Mouse (Mus musculus) gastrocnemius, postnatal 25 days (tissue): ENCODE data around the gene Zfhx3. TPM values are rescaled to one million over a fixed set of nuclear protein-coding genes. Genes with fewer than 3 reads are reported as not detected.

Experiments
- DNase-seq: peaks from one replicate; pipeline ENCODE4 v3.0.0; 2022
- total RNA-seq, 2 experiments: library from RNA; stranded (reverse); gene quantifications; 1 replicate in 1 of 2; 2 replicates in 1 of 2; pipeline ENCODE4 v1.2.3; 2021

The Zfhx3 gene
- total RNA-seq, 2 experiments from 2014 or later = 11.9 to 13.3 TPM

DNA sequence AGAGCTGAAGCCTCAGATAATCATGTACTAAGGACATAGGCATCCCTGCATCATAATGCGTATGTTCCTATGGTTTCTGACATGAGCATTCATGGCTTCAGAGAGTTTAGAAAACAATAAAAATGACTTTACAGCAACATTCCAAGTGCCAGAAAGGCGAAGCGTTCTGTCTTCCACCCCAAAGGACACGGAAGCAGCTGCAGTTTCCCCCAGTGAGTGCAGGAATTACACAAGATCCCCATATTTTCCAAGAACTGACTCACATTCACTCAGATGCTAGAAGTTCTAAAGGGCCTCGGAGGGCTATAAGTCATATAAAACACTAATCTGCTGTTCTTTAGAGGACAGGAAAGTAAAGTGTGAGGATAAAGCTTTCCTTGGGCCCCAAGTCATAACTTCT is 75.3 kb downstream of the Zfhx3 start:
- DNase-seq = no peak

DNA sequence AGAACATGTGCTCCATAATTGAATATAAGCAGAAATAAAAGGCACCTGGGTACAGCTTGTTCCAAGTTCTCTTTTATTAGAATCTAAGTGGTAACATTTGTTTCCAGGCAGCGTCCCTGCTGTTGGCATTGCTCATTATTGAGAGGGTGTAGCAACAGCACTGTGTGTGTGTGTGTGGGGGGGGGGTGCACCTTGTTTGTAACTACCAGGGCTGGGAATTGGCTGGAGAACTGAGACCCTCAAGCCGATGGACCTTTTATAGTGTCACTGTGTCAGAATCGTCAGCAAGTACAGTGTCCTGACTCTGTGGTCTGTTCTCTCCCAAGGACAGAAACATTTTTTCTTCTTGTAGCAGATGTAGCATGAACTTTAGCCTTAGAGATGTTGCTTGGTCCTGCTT is 77.2 kb downstream of the Zfhx3 start:
- no peak for DNase-seq

DNA sequence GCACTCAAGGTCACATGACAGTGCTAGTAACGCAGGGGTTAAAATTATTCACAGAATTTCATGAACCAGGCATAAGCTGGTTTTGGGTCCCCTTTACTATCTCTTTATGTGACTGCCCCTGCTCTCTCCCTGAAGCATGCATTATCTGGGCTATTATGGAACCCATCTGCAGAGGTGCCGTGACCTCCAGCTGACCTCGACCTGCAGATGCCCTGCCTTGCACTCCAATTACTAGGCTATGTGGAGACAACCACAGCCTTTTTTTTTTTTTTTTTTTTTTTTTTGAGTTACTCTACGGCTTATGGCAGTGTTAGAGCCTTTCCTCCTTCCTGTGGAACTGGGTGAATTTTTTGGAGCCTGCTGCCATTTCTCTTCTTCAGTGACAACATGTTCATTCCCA is 80.0 kb downstream of the Zfhx3 start:
- DNase-seq = no peak

DNA sequence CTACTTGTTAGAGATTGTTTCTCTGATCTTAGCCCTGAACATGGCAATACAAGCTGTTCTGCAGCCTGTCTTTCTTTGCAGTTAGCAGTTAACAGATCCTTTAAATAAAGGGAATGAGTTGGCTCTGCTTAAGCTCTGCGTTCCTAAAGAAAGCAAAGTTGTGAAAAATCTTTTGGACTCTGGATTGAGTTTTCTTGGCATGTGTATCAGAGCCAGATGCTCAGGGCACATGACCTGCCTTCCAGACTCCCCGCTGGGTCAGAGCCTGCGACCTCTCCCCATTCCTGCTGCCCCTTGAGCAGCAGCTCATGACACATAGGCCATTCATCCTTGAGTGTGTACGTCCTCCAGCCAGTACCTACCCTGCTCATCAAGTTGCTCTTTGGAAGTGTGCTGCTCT is 81.9 kb downstream of the Zfhx3 start:
- DNase-seq = no peak

DNA sequence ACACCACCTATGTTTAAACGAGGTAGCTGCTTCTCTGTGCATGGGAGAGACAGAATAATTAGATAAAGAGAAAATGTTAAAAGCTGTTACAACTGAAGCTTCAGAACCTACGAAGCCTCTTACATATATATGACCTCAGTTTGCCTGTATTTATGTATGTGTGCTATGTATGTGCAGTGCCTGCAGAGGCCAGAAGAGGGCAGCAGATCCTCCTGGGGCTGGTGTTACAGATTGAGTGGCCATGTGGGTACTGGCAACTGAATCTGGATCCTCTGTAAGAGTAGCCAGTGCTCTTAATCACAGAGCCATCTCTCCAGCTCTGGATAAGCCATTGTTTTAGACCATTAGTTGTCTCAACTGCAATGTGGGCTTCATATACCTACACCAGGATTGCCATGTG is 82.8 kb downstream of the Zfhx3 start:
- no peak for DNase-seq

DNA sequence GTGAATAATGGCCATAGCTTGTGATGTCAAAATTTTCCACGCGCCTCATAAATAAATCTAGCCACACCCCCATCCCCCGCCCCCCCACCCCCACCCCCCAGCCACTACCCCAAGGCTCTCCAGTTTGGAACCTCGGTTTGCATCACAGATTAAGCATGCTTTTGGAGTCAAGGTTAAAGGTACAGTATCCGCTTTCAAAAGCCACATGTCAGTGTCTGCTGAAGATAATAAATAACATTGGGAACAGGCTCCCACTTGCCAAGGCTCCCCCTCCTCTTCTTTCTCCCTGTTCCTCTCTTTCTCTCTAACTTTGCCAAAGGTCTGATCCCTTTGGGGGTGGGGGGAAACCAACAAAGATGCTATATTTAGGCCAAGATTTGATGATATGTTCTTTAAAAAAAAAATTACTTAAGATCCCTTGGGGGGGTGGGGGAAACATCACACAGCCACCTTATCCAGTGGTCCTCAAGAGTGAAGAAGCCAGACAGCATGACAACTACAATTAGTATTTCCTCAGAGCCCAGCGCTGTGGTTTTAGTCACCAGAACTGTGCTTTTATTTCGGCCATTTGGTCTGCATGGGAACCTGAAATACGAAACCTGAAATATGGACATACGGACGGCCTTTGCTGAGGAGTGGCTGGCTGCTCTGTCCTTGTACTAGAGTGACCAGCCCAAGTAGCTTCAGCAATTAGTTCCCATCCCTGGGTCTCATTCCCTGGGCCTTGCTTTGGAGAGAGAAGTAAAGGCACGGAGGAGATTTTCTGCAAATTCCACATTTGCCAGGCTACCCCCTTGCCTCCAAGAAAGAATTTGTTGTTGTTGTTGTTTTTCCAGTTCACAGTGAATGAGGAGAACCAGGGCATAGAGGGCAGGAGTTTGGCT is 84.4 kb downstream of the Zfhx3 start:
- no peak for DNase-seq

DNA sequence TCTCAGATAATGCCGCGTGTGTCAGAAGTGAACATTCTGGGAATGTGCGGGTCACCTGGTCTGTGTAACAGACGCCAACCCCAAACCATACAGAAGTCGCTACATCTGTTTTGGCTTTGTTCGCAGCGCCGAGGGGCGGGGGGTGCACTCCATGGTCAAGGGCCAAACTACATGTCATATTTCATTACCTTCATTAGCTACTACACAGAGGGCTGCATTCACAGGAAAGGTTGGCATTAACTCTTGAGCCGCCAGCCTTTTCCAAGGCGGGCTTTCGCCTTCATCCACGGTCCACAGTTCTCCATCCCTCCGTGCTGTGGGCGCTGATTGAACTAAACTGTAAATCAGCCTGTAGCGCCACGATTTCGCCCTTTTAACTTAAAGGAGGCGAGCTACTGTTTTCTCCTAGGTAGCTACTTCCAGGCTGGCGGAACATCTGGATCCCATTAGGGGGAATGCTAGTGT is 85.1 kb downstream of the Zfhx3 start:
- DNase-seq = no peak

DNA sequence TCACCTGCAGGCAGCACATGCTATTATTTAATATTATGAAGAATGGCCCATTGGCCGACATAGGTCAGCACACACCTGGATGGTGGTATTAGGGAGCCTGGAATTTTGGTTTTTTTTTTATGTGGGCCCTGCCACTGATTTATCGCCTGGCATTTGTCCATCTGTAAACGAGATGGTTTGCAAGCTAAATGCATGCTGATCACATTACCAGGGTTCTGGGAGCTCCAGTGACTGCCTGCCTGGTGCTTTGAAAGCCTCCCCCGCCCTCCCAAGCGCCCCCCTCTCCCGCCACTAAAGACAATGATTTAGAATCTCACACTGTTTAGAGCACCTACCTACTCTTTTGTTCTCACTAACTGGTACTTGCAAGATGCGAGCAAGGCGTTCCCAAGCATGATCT is 86.0 kb downstream of the Zfhx3 start:
- DNase-seq = no peak

DNA sequence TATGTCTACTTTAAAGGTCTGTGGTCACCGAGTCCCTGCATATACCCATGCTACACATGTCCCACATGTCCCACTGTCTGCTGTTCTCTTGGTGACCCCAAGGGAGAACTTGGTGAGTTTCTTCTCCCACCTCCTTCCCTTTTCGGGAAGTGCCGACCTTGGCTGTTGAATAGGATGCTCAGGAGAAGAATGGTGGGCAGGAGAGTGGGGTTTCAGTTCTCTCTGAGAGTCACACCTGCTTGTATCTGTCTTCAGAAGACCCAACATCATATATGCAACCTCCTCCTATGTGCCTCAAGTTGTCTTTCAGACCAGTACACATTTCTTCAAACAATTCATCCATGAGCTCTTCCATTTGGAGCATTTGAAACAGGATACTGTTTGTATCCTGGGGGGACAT is 88.7 kb downstream of the Zfhx3 start:
- no peak for DNase-seq

DNA sequence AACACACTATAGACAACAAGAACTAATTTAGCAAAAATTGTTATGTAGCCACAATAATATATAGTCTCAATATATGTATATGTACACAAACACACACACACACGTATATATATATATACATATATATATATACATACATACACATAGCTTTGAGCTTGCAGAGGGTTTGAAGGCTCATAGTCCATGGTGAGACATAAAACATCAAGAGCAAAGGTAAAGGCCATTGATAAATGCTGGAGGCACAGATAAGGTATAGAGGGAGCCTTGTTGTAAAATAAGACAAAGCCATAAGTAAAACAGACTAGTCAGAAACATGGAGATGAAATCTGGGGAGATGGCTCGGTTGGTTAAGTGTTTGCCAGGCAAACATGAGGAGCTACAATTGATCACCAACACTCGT is 91.6 kb downstream of the Zfhx3 start:
- no peak for DNase-seq

DNA sequence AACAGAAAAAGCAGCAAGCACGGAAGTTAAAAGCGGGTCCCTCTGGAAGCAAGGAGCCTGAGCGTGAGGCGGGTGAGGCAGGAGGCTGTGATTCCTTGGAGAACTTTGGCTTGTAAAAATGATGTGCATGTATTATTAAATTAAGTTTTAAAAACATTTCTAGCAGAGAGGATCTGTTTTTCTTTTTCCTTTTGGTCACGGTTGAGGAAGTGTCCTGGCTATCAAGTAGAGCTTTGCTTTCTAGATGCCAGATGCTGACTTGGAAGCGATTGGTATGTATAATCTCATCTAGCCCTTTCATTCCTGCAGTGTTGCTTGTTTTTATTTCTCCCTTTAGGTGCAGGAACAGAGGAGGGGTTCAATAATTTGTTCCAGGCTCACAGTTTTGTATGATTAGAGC is 92.3 kb downstream of the Zfhx3 start:
- DNase-seq = no peak

DNA sequence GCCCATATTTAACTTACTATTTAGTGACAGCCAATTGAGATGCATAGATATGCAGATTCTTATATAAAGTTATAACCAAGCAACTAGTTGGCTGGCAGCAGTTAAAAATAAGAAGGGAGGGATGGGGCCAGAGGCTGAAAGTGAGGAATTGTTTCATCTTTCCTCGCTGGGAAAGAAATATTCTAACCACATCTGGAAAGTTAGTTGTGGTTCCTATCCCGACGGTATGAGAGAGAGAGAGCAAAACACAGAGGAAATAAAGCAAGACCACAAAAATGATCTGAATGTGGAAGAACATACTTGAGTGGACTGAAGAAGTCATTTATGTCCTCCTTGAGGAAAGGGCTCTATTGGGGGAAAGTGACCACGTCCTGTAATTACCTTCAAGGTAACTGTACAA is 101.2 kb downstream of the Zfhx3 start:
- DNase-seq = no peak

DNA sequence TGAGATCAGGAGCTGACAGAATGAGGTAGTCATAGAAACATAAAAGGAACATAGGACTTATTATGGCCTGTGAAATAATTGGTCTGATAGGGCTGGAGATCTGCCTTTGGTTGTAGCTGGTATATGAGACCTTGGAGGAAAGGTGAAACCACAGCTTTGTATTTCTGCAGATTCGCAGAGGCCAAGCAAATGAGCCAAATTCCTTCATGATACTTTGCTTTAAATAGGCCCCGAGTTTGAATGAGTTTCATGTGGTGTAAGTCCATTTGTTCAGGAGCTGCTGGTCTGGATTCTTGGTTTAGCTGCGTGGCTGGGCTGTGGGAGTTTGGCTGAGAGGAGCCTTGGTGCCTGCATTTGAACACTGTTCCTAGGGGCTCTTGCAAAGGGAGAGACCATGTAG is 101.7 kb downstream of the Zfhx3 start:
- no peak for DNase-seq

DNA sequence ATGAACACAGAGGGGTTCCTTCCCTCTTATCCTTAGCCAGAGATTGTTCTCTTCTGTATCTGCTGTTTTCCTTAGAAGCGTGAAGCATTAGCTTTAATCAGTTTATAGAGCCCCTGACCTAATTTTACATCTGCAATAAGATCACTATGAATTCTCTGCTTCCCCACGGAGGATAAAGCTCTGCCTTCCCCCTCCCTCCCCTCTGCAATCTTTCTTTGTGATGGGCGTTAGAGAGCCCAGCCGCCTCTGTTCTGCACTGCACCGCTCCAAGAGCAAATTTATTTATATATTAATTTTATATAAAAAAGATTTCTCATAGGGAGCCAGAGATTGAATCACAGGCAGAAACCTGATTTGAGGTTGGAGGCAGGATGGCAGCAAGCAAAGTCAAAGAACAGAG is 113.8 kb downstream of the Zfhx3 start:
- no peak for DNase-seq

DNA sequence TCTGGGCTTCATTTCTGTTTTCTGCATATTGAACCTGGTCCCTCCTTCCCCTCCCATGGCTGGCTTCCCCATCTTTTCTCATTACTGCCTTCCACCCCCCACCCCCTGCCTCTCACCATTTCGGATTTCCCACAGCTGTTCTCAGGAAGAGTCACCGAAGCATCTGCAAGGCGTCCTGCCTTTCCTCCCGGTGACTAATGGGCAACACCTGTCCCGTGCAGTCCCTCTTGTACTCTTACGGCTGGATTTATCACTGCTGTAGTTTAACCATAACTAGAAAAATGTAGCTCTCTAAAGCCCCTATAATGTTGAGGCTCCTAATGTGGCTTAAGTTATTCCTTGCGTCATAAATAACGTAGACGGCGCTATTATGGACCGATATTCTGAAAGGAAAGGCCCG is 119.5 kb downstream of the Zfhx3 start:
- DNase-seq = no peak

DNA sequence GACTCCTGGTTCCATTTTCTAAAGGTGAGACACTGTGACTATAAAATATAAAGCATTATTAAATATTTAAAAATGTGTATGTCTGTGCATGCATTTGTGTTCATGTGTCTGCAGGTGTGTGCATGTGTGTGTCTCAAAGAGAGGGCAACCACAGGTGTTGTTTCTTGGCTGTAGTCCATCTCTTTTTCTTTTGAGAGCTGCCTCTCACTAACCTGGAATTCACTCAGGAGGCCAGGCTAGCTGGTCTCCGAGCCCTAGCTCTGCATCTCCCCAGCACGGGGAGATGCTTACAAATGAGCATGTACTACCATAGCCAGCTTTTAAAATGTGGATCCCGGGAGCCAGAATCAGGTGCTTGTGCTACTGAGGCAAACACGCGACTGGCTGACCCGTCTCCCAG is 124.7 kb downstream of the Zfhx3 start:
- no peak for DNase-seq

DNA sequence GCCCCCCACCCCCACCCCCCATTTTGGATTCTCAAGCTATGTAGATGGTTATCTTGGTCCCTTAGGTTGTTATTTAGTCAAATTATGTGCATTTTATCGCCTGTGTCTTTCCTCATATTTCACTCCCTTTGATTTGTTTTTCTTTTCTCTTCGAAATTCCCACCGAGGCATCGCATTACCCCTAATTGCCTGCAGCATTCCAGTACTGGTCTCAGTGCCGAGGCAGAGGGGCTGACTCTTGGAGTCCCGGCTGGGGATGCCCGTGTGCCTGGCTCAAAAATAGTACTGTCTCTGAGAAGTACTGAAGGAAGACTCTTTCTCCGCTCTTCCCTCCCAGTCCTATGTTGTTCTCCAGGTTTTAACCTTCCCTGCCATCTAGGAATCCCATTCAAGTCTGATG is 125.8 kb downstream of the Zfhx3 start:
- DNase-seq = no peak

DNA sequence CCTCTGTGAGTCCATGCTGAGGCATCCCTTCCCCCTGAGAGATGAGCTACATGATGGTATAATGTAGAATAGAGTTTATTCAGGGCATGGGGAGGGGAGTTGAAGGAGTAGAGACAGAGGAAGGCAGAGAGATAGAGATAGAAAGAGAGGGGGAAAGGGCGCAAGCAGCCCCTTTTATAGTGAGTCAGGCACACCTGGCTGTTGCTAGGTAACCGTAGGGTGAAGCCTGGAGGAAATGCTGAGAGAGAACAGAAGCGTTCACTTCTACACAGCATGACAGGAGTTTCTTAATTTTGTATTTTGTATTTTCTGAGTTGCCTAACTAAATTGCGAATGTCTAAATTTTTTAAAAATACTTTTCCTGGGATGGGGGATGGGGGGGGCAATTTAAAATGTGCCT is 128.0 kb downstream of the Zfhx3 start:
- no peak for DNase-seq

DNA sequence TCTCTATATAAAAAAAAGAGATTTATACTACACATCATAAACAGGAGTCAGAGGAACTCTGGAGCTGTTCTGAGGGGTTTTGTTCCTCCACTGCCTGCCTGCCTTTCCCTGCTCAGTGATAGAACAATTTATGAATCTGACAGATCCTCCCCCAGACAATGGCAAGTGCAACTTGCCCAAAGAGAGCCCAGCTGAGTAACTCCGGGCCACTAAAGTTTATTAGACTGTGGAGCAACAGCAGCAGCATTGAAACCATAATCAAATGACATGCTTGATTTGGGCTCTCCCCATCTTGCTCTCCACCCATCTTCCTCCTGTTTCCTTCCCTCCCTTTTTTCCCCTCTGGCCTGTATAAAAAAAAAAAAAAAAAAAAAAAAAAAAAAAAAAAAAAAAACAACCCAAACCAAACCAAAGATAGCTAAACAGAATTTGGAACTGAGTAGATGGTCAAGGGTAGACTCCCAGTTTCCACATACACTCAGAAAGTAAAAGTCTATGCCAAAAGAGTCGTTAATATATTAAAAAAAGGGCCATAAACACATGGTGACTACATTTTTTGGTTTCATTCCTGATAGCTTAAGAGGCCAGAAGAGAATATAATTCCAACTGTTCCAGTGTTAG is 129.8 kb downstream of the Zfhx3 start:
- no peak for DNase-seq

DNA sequence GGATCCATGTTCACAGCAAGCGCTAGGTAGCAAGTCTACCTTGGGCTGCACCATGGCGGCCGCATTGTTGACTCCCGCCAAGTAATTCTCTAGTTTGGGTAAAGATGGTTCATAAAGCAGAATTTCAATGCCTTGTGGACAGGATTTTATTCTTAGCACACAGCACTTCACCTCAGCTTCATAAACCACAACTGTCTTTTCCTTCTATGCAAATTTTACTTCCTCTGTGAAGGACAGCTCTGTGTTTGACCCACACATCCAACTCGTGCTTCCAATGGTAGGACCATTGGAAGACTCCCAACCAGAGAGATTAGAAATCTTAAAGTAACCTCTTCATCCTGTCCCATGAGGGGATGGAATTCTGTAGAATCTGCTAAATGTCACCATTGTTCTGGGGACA is 130.4 kb downstream of the Zfhx3 start:
- DNase-seq = no peak

DNA sequence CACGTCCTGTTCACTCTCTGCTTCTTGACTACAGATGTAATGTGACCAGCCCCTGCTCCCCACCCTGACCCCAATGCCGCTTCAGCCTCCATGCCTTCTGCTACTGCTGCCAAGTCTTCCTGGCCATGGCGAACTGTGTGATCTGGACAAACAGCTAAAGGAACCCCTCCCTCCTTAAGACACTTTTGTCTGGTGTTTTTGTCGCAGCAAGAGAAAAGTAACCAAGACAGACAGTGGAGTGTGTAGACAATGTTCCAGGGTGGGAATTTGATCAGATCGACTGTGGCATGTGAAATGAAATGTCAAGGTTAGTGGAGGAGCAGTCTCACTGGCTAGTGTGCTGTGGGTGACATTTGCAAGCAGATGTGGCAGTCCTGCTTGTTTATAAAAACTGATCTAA is 132.7 kb downstream of the Zfhx3 start:
- no peak for DNase-seq

DNA sequence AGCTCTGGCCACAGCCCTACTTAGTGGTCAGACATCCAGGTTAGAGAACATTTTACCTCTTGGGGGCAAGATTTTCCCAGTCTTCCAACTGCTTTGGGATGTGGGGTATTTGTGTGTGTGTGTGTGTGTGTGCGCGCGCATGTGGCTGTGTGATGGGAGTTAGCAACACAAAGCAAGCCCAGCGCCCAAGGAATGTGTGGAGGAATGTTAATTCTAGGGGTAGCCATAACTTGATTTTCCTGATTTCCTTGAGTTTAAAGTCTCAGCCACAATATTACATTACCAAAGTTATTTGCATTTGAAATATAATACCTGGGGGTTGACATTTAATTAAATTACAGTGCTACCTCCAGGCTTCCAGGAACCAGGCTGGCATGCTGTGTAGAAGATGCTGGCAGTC is 136.3 kb downstream of the Zfhx3 start:
- DNase-seq = no peak

DNA sequence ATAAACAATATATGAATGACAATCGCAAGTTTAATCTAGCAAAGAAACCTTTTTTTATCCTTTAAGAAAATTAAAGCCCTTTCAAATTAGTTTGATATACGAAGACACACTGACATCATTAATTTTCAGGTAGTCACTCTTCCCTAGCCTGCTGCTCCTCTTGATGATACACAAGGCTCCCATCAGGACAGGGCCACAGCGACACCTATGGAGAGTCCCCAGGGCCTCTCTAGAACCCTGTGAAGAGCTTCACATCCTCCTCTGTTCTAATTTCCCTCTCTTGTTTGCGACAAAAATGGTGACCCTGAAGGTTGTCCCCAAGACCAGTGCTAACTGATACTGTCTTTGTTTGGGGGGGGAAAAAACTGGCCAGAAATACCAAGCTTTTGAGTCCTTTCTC is 144.5 kb downstream of the Zfhx3 start:
- no peak for DNase-seq

DNA sequence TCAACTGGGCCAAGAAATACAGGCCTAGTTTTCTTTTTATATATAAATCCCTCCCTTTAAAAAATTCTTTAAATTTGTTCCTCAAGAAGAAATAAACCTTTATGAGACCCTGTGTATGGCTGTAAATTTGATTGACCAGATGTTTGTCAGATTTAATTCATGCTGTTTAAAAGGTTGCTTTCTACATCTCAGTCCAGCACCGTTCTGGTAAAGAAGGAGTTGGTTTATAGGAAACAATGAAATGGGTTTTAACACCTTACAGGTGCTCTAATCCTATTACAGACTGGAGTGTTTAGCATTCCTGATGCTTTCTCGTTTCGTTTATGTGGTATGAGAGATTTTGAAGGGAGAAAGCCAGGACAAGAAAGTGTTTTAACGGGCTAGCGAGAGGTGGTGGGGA is 147.2 kb downstream of the Zfhx3 start:
- no peak for DNase-seq
